Mouse (Mus musculus) frontal cortex, adult 2 months (tissue): ENCODE measurements around the gene Aldh1a7. TPM values are rescaled to one million over a fixed set of nuclear protein-coding genes. Genes with fewer than 3 reads are reported as not detected.
"Not testable (repeated sequence)": the region's sequence is repeated elsewhere in the genome, so short reads cannot be mapped to it uniquely, and the experiment has no call there.

Source experiments
- DNase-seq, 2 experiments: peaks; one replicate each; pipeline ENCODE4 v3.0.0; 2022; ENCODE audit warnings: low spot score in 1 of 2; ENCODE audit errors: extremely low spot score in 1 of 2
- polyA plus RNA-seq: library from polyadenylated mRNA; depleted of rRNA; stranded (reverse); fragments of >200 nt; gene quantifications from 2 replicates; pipeline ENCODE4 v1.2.3, GENCODE M21; 2012; rRNA removed

Aldh1a7 gene
- 1.6 and 1.7 TPM in 2 replicates for polyA plus RNA-seq

DNA sequence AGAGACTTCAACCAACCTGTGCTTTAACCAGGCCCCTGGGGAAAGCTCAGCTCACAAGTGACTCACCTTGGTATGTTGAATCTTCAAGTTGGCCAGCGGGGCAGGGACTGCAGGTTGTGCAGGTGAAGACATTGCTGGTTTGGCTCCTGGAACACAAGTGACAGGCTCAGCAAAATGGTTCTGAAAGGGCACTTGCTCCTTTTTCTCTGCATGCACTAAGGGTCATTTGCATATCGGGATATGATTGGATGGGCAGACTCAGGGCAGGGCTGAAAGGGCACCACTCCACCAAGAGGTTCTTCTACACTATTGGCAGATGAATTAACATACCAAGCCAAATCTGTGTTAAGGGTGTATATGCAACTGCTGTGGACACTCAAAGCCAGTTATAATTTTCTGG lies at the start of gene Aldh1a7:
Aldh1a7 (minus strand) TSS at position 182 of the 400 bp plus-strand sequence.
- no peak for DNase-seq

DNA sequence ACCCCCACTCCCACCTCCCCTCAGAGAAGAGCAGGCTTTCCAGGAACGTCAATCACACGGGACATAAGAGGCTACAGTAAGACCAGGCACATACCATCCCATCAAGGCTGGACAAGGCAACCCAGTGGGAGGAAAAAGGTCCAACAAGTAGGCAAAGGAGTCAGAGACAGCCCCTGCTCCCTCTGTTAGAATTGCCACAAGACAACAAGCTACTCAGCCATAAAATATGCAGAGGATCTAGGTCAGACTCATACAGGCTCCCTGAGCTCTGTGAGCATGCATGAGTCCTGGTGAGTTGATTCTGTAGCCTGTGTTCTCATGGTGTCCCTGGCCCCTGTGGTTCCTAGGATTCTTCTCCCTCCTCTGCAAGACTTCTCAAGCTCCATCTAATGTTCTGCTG lies 48.3 kb upstream of the Aldh1a7 start:
- DNase-seq: no peak

DNA sequence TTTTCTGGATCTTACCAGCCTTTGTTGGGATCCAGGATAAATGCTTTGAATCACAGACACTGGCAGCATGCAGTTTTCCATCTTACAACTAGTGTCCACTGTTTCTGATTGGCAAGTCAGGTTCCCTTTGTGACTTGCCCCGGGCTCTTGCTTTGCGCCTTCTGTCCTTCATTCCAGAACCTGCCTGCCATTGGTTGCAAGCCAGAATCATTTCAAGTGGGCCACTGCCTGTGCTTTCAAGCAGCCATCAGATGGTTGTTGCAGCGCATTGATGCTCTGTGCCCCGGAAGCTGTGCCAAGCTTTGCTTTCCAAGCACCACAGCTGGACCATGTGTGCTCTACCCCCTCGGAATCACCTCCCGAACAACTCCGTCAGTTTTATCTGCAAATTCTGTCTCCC lies 46.6 kb upstream of the Aldh1a7 start:
- no peak for DNase-seq

DNA sequence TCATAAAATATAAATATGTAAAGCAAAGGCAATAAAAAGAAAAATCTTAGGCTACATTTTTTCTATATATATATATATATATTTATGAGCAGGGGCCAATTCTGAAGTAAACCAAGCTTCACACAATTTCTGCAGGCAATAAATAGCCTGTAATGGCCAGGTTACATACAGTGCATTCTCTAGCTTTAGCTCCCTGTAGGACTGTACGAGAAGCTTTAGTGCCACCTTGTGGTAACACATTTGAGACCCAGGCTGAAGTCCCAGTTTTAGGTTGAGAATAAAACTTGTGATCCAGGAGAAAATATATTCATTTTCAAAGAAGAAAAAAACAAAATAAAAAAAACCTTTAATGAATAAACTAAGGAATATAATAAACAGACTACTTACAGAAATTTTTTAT lies 36.9 kb upstream of the Aldh1a7 start:
- peak; percentile 3 to 73 for DNase-seq

DNA sequence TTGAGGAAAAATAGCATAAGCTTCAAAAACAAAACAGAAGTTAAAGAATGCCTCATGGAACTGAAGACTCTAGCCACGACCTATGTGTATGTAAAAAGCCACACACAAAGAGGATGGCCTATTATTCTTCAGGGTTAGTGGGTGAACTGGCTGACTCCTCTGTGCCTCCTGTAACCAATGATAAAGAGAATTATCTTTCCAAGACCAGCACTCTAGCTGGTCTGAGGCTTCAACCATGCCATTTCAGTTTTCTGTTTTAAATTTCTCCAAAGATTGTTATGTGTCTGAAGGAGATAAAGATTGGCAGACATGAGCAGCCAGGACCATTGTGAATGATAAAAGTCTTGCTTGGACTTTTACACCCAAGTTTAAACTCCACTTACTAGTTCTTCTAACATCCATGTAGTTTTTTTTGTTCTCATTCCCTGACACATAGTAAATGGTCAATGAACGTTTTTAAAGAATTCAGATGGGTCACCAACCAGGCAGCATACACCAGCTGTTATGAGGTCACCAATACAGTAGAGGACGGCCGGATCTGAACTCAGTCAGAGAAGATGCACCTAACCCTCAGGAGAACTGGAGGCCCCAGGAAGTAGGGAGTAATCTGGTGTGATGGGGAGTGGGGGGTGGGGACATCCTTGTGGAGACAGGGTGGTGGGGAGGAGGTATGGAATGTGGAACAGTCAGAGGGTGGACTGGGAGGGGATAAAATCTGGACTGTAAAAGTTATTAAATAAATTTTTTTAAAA lies 34.5 kb upstream of the Aldh1a7 start:
- no peak for DNase-seq

DNA sequence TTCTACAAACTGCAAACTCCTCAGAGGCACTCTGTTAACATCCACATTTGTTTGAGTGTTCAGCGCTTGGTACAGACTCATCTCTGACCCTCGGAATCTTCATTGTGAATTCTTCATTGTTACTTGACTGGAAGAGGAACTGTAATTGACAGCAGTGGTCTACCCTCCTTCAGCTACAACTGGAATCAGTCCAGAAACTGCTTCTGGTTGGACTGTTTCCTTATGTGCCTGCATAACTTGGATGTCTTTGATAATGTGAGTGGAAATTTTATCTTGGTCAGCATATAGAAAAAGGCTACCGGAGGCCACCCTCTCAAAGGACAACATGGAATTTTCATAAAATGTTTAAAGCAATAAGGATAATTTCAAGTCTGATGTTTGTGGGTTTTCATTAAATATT lies 33.8 kb upstream of the Aldh1a7 start:
- no peak for DNase-seq

DNA sequence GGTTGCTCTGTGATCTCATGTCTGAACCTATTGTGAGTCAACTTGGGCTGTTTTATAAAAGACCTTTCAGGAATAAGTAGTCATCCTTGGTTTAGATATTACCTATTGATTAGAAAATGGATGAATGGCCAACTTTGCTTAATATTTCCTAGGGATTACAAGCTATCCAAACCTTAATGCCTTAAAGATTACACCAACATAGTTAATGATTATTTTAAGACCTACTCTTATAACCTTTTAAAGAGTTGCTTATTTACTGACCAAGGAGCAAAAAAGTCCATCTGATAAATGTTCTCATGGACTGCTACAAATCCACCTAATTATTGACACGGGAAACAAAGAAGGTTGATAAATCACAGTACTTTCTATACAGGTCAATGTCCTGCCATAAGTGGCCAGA lies 17.3 kb upstream of the Aldh1a7 start:
- DNase-seq: no peak

DNA sequence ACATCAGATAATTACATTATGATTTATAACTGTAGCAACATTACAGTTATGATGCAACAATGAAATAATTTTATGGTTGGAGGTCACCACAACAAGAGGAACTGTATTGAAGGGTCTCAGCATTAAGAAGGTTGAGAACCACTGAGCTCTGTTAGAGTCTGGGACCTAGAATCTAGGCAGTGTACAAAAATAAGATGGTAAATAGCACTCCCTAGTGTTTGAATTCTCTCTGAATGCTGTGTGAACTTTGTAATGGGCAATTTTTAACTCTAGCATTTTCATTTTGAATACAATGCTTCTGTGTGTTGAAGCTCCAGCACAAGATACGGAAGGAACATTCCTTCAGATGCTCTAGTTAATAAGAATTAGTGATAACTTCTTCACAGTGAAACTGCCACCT lies 916 bp upstream of the Aldh1a7 start:
- peak in 1 of 2 experiments; percentile 42 for DNase-seq

DNA sequence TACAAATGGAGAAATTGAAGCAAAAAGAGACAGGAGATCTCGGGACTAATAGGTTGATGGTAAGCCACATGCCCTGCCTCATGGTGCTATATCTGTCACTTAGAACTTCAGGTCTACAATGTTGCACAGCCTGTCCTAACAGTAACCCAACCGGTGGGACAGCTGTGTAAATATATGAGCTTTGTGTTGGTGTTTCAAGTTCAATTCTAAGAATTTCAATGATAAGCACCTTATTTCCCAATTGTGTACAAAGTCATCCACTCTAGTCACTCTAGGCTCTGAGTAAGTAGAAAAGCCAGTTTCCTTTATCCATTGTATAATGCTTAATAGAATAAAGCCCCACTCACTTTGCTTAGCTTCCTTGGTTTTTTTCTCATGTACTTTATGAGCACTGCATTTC lies 4.4 kb downstream of the Aldh1a7 start:
- no peak for DNase-seq

DNA sequence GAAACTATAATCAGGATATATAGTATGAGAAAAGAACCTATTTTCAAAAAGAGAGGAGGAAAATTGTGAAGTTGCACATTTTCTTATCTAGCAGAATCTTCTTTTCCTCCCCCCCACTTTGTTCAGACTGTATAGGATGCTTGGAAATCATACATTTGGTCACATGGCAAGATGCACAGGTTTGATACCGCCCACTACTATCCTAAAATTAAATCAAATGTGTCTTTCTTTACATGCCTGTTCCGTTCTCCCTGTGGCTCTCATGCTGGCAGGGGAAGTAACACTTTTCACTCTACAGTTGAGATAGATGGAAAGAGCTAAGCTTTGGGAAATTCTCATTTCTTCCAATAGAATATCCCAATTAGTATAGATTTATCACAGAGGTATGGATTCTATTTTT lies 7.1 kb downstream of the Aldh1a7 start:
- DNase-seq: peak; percentile 15 to 41

DNA sequence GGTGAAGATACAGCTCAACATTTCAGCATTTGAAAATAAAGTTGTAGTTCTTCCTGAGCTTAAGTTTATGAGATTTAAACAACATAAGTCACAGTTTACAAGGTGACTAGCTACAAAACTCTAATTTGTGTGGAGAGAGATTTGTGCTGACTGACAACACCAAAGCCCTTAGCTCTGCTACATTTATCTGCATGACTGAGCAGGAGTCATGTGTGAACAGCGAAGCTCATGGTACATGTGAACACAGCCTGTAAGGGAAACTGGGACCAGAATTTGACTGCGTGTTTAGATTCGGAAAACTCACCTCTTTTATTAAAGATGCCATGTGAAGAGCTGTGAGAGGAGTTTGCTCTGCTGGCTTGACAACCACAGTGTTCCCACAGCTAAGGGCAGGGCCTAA lies 11.7 kb downstream of the Aldh1a7 start:
- DNase-seq: no peak

DNA sequence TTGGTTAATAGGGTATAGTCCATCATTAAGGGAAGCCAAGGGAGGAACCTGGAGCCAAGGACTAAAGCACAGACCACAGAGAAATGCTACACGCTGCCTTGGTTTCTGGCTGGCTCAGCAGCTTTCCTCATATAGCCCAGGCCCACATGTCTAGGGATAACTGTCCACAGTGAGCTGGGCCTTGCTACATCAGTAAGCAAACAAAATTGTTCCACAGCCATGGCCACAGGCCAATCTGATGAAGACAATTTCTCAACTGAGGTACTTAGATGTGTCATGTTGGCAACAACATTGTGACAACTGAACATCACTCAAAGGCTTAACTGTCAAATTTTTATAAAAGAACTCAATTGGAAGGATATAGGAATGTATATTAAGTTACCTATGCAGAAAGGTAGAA lies 12.3 kb downstream of the Aldh1a7 start:
- DNase-seq: no peak

DNA sequence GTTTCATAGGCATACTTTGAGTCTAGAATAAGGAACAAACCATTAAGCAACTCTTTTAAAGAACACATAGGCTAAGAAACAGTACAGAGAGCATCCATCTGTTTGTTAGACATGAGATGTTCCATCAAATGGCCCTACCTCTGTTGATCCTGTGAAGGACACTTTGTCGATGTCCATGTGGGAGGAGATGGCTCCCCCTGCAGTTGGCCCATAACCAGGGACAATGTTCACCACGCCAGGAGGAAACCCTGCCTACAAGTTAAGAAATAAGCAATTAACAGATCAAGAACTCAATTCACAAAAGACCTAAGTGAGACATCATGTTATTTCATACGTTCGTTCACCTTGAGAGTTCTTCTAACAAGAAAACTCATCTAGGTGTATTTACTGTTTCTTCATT lies 12.8 kb downstream of the Aldh1a7 start:
- no peak for DNase-seq

DNA sequence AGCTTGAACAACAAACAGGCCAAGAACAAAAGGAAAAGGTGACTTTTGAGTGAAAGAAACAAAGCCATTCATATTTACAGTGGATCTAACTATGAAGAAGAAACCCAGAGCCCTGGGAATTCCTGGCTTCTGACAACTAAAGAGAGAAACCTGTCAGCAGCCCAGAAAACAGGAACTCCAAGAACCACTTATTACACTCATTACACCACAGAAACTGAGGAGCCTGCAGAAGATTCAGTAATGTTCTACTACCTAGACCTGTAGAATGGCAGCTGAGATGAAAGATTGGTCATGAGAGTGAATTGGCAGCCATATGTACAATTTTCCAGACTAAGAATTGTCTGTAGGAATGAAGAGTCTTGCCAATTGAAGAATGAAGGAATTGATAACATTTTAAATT lies 20.2 kb downstream of the Aldh1a7 start:
- DNase-seq: no peak

DNA sequence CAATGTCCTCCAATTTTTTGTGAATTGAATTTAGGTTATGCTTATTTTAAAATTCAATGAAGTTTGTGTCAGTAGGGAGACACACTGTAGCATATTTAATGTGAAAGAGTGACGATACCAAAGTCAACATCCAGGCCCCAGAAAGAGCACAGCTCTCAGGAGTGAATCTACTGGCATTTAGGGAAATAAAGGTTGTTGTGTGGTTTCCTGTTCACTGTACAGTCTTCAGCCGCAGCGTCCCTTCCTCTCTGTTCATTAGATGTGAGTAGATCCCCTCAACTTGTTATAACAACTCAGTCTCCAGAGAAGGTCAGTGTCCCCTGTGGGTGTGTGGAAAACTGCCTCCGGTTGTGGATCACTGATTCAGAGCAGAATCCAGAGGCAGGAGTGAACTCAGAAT lies 20.6 kb downstream of the Aldh1a7 start:
- no peak for DNase-seq

DNA sequence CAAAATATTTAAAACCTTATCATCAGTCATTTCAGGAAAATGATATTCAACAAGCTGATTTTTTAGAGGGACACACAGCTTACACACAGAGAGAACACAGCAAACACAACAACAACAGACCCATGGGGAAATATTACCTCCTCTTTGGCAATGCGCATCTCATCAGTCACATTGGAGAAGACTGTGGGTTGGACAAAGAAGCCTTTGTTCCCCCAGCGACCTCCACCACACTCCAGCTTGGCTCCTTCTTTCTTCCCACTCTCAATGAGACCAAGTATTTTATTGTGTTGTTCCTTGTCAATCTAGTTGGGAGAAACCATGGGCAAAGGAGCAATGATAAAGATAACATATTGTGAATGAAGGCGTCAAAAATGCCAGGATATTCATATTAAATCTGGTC lies 25.3 kb downstream of the Aldh1a7 start:
- no peak for DNase-seq

DNA sequence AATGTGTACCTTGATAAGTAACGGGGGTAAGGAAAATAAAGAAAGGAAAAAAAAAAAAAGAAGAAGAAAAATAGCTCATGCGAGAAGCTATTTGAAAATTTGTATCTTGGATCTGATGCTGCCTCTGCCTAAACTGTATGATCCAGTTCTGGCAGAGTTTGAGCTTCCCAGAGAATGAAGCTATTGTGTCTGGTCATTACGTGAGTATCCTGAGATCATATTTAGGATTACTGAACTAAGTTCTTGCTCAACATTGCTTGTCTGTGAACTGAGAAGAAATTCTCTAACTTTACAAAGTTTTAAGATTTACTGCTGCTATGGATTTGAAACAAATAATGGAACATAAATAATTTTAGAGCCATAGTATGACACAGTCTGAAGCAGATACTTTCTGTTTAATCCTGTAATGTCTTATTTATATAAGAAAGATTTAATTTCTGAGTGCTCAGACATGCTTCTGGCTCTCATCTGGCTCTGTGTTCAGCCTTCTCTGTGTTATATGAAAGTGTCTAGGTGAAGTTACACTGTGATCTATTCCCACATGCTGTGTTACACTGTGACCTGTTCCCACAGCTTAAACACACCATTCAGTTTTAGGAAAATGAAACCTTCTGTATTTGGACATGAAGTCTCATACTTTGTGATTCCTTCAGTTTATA lies 49.5 kb downstream of the Aldh1a7 start:
- no peak for DNase-seq

DNA sequence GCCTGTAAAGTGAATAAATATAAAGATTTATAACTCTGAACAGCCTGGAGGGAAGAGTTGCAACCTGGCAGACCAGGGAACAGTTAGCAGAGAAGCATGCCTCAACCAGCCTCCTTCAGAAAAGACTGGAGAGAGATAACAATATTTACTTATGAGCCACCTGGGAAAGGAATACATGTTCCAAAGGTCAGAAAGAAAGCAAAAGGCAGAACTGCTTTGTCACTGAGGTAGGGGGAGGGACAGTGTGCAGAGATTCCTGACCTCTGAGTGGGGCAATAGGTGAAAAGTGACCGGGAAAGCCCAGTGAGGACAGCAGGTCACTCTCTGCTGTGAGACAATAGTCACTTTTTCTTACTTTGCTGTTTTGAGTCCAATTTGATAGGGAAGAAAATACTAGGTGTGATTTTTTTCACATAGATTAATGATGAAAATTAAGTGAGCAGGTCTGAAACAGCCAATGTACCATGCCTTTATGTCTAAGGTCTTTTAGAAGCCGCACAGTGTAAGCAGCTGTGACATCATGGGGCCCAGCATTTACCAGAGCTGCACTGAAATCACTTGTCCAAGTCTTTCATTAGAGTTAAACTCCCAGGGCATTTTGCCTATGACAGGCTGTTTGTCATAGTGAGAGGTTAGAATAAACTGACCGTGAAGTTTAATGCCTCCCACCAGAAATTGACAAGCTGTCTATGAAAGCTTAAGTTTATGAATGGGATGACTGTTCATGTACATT lies 73.1 kb downstream of the Aldh1a7 start:
- no peak for DNase-seq

DNA sequence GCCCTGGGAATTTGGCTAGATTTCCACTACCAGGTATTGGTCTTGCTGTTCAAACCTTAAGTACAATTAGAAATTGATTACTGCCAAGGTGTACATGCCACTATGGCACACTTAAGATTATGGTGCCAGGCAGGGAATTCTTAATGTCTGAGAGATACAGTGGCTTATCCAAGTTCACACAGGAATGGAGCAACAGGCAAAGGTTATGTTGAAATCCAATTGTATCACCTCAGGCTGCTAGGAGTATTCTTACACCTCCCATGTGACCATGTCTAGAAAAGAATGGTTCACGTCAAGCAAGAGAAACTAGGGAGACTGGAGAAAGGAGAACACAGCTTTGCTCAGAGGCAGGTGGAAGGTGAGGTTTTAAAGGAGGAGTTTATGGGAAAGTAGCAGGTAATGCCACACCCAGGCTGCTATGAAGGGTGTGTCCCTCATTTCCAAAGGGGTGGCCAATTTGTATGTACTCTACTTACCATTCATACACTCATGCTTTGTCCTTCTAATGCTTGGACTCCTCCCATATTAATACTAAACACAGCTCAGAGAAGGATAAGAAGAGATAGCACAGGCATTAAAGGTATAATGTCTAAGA lies 74.2 kb downstream of the Aldh1a7 start:
- DNase-seq: no peak

DNA sequence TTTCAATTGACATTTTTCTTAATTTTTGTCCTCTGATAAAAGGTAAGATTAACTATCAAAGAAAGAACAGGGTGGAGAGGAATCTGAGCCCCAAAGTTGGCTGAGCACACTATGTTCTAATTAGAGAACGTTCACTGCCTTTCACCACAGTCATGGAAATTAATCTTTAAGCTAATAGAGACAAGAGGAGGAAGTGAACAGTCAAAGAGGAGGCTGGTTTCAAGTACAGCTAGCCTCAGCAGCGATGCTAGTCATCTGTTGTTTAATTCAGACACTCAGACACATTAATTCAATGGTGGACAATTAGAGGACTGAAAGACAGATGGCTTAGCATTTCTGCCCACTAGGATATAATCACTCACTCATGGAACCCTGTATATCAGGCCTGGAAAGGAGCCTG lies 77.4 kb downstream of the Aldh1a7 start:
- DNase-seq: no peak

DNA sequence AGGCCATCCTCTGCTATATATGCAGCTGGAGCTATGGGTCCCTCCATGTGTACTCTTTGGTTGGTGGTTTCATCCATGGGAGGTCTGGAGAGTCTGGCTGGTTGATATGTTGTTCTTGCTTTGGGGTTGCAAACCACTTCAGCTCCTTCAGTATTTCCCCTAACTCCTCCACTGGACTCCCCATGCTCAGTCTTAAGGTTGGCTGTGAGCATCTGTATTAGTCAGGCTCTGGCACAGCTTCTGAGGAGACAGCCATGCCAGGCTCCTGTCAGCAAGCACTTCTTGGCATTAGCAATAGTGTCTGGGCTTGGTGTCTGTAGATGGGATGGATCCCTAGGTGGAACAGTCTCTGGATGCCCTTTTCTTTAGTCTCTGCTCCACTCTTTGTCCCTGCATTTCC lies 79.9 kb downstream of the Aldh1a7 start:
- not testable (repeated sequence) for DNase-seq
